Mouse (Mus musculus): Measurements from ENCODE around the gene Klk6. TPM values are rescaled to one million over a fixed set of nuclear protein-coding genes. Genes with fewer than 3 reads are reported as not detected.

Klk6 gene
- polyA plus RNA-seq, 1 experiment from 2014 or later: not detected

GRCm38 (mm10) chr7:43880912-43881311, 56.6 kb downstream of the Klk6 start, which contains the start of gene Klk4:
Gene Klk4 (plus strand): TSS chr7:43881160.
- Histone ChIP-seq H3K9me3 (ENCODE audit: low read length) (no peaks in the 10 kb centered on the region), H3K4me3 (ENCODE audit: low read depth, low read length) (no peak within 1 kb of the TSS), H3K36me3 (replicated peaks; ENCODE audit: insufficient read depth, low read length) (no peaks in the 10 kb centered on the region), H3K9ac (replicated peaks) (no peak within 1 kb of the TSS), H3K27ac (ENCODE audit: low read depth) (no peak within 1 kb of the TSS), H3K27me3 (ENCODE audit: insufficient read depth, low read length) (no peaks in the 10 kb centered on the region), H3K4me1 (ENCODE audit: insufficient read depth) (no peaks in the 10 kb centered on the region), H3K4me2 (ENCODE audit: low read depth, low read length) (no peak within 1 kb of the TSS)
- TF ChIP-seq CTCF (IDR thresholded peaks at IDR 0.05; ENCODE audit: low read depth): no peak
- TF ChIP-seq EP300 (IDR thresholded peaks at IDR 0.05; ENCODE audit: low read depth): no peak
- ATAC-seq (no peak), DNase-seq (no peak)
- WGBS (ENCODE audit: insufficient replicate concordance): 9% methylated on average over 3 of the region's 3 CpGs

Other genes starting within 250 kb of the Klk6 start
- gene Zfp719, start 244.9 kb upstream of the Klk6 start, polyA plus RNA-seq (2015; fragmentation: Nextera tagmentation; extraction: Ambion mirVana): 1.3 TPM in 2 replicates
- gene Zfp819, start 217.3 kb upstream of the Klk6 start, polyA plus RNA-seq (2015; fragmentation: Nextera tagmentation; extraction: Ambion mirVana): not detected in 2 replicates
- 0.14 TPM in 1 of 2 replicates, not detected in the other for gene Ceacam18, start 189.8 kb upstream of the Klk6 start, polyA plus RNA-seq (2015; fragmentation: Nextera tagmentation; extraction: Ambion mirVana)
- gene Siglece, start 164.3 kb upstream of the Klk6 start, polyA plus RNA-seq (2015; fragmentation: Nextera tagmentation; extraction: Ambion mirVana): 5.1 and 5.8 TPM in 2 replicates
- gene Ctu1, start 152.5 kb upstream of the Klk6 start, polyA plus RNA-seq (2015; fragmentation: Nextera tagmentation; extraction: Ambion mirVana): 3.2 and 4.5 TPM in 2 replicates
- not detected in 2 replicates for gene Klk14, start 134.1 kb upstream of the Klk6 start, polyA plus RNA-seq (2015; fragmentation: Nextera tagmentation; extraction: Ambion mirVana)
- not detected in 2 replicates for gene Klk13, start 111.9 kb upstream of the Klk6 start, polyA plus RNA-seq (2015; fragmentation: Nextera tagmentation; extraction: Ambion mirVana)
- not detected in 2 replicates for gene Klk12, start 55.6 kb upstream of the Klk6 start, polyA plus RNA-seq (2015; fragmentation: Nextera tagmentation; extraction: Ambion mirVana)
- gene Klk11, start 49.9 kb upstream of the Klk6 start, polyA plus RNA-seq (2015; fragmentation: Nextera tagmentation; extraction: Ambion mirVana): not detected in 2 replicates
- gene Klk10, start 43.5 kb upstream of the Klk6 start, polyA plus RNA-seq (2015; fragmentation: Nextera tagmentation; extraction: Ambion mirVana): not detected in 2 replicates
- not detected in 2 replicates for gene Klk9, start 32.6 kb upstream of the Klk6 start, polyA plus RNA-seq (2015; fragmentation: Nextera tagmentation; extraction: Ambion mirVana)
- 2.2 and 3.2 TPM in 2 replicates for gene Klk8, start 26.9 kb upstream of the Klk6 start, polyA plus RNA-seq (2015; fragmentation: Nextera tagmentation; extraction: Ambion mirVana)
- not detected in 2 replicates for gene Klk7, start 13.2 kb upstream of the Klk6 start, polyA plus RNA-seq (2015; fragmentation: Nextera tagmentation; extraction: Ambion mirVana)
- gene Klk5, start 17.5 kb downstream of the Klk6 start, polyA plus RNA-seq (2015; fragmentation: Nextera tagmentation; extraction: Ambion mirVana): not detected in 2 replicates
- not detected in 2 replicates for gene Klk4, start 56.7 kb downstream of the Klk6 start, polyA plus RNA-seq (2015; fragmentation: Nextera tagmentation; extraction: Ambion mirVana)
- gene Klk15, start 109.2 kb downstream of the Klk6 start, polyA plus RNA-seq (2015; fragmentation: Nextera tagmentation; extraction: Ambion mirVana): not detected in 2 replicates
- gene Klk1b8, start 126.2 kb downstream of the Klk6 start, polyA plus RNA-seq (2015; fragmentation: Nextera tagmentation; extraction: Ambion mirVana): not detected in 2 replicates
- gene Klk1b1, start 142.3 kb downstream of the Klk6 start, polyA plus RNA-seq (2015; fragmentation: Nextera tagmentation; extraction: Ambion mirVana): not detected in 2 replicates
- not detected in 2 replicates for gene Klk1b9, start 151.6 kb downstream of the Klk6 start, polyA plus RNA-seq (2015; fragmentation: Nextera tagmentation; extraction: Ambion mirVana)
- not detected in 2 replicates for gene Klk1b11, start 171.4 kb downstream of the Klk6 start, polyA plus RNA-seq (2015; fragmentation: Nextera tagmentation; extraction: Ambion mirVana)
- gene Klk1b26, start 187.7 kb downstream of the Klk6 start, polyA plus RNA-seq (2015; fragmentation: Nextera tagmentation; extraction: Ambion mirVana): not detected in 2 replicates
- not detected in 2 replicates for gene Klk1b27, start 227.8 kb downstream of the Klk6 start, polyA plus RNA-seq (2015; fragmentation: Nextera tagmentation; extraction: Ambion mirVana)